Mouse (Mus musculus) E14TG2a.4 (cell line): Measurements from ENCODE around the gene Nhsl1.

Source experiments
- CTCF ChIP-seq: conservative IDR thresholded peaks from 2 replicates; pipeline ENCODE4 v1.5.1; 2014; ENCODE audit warnings: low read length
- NANOG ChIP-seq: IDR thresholded peaks from 2 replicates; pipeline ENCODE4 v1.6.1; 2014; ENCODE audit warnings: borderline replicate concordance, low read length, mixed read lengths
- POU5F1 ChIP-seq: IDR thresholded peaks from 2 replicates; pipeline ENCODE4 v1.6.1; 2014; ENCODE audit warnings: low read length, borderline replicate concordance

- TF ChIP-seq CTCF (no peak), POU5F1 (no peak), NANOG (no peak)
Observed at GRCm38 (mm10) chr10:18470351-18471060, 151.7 kb downstream of the Nhsl1 start.
